Mouse (Mus musculus) olfactory bulb, adult 2 months (tissue): Measurements from ENCODE around the gene Fancc.

Source experiments
- CTCF ChIP-seq: fragments of 200-500 bp; IDR thresholded peaks from 2 replicates; pipeline ENCODE4 v1.5.1; 2012; ENCODE audit warnings: low read depth, mild to moderate bottlenecking, low read length, moderate library complexity; ENCODE audit not compliant: insufficient read depth
- POLR2A ChIP-seq: fragments of 200-500 bp; IDR thresholded peaks from 2 replicates; pipeline ENCODE4 v1.6.1; 2012; ENCODE audit warnings: mild to moderate bottlenecking, low read depth, low read length, moderate library complexity; ENCODE audit not compliant: insufficient read depth

GRCm38 (mm10) chr13:63330236-63330860, 166.7 kb downstream of the Fancc start:
- TF ChIP-seq CTCF (no peak), POLR2A (no peak)
